Mouse (Mus musculus) intestine, postnatal 0 days (tissue): ENCODE data around the gene Ssr1. TPM values are rescaled to one million over a fixed set of nuclear protein-coding genes. Genes with fewer than 3 reads are reported as not detected.

Experiments used
- ATAC-seq: fragments of 200-750 bp; cut with Nextera tagmentation; 2 replicates; pipeline ENCODE4 v1.8.0; 2017; ENCODE audit warnings: mild to moderate bottlenecking, moderate TSS enrichment, moderate library complexity
- H3K27ac ChIP-seq: fragments of 300-500 bp; sonication (generic); 2 replicates; pipeline ENCODE4 v1.5.1; 2014; ENCODE audit warnings: mild to moderate bottlenecking, low read depth, low read length, moderate library complexity
- H3K27me3 ChIP-seq: fragments of 300-500 bp; sonication (generic); replicated peaks from 2 replicates; pipeline ENCODE4 v1.6.1; 2014; ENCODE audit warnings: low read length, mixed read lengths; ENCODE audit not compliant: control insufficient read depth, insufficient read depth
- H3K36me3 ChIP-seq: fragments of 300-500 bp; sonication (generic); 2 replicates; pipeline ENCODE4 v1.6.1; 2014; ENCODE audit warnings: mild to moderate bottlenecking, moderate library complexity; ENCODE audit not compliant: control insufficient read depth, insufficient read depth
- H3K4me1 ChIP-seq: fragments of 300-500 bp; sonication (generic); replicated peaks from 2 replicates; pipeline ENCODE4 v1.6.1; 2014; ENCODE audit warnings: antibody characterized with exemption, low read length, mixed read lengths; ENCODE audit not compliant: control insufficient read depth, insufficient read depth
- H3K4me2 ChIP-seq: fragments of 300-500 bp; sonication (generic); replicated peaks from 2 replicates; pipeline ENCODE4 v1.6.1; 2014; ENCODE audit warnings: low read depth, mild to moderate bottlenecking, moderate library complexity
- H3K4me3 ChIP-seq: fragments of 300-500 bp; sonication (generic); 2 replicates; pipeline ENCODE4 v1.5.1; 2014; ENCODE audit warnings: low read depth, low read length
- H3K9ac ChIP-seq: fragments of 300-500 bp; sonication (generic); 2 replicates; pipeline ENCODE4 v1.6.1; 2014; ENCODE audit warnings: mild to moderate bottlenecking, low read depth, low read length
- H3K9me3 ChIP-seq: fragments of 300-500 bp; sonication (generic); 2 replicates; pipeline ENCODE4 v1.6.1; 2016; ENCODE audit warnings: mixed run types; ENCODE audit not compliant: control insufficient read depth
- CTCF ChIP-seq: sonication (generic); IDR thresholded peaks from 2 replicates; pipeline ENCODE4 v1.5.1; 2016; ENCODE audit warnings: low read depth, mild to moderate bottlenecking, control low read depth, antibody characterized with exemption, moderate library complexity
- WGBS: fragments of 180-500 bp; shearing (Covaris S2); extraction: QIAGEN DNeasy Blood & Tissue Kit; methylation state at CpG from one replicate; pipeline ENCODE4 v1.1.7; 2014; 5-methylcytosine and 5-hydroxymethylcytosine counted together
- polyA plus RNA-seq: library from polyadenylated mRNA; unstranded; fragments of >200 nt; fragmentation: Nextera tagmentation; extraction: Ambion mirVana; gene quantifications from 2 replicates; pipeline ENCODE4 v1.2.1, GENCODE M21; 2015

Gene Ssr1
- polyA plus RNA-seq, 1 experiment from 2014 or later: 77.9 TPM

GRCm38 (mm10) chr13:38027618-38028248 is 33.7 kb upstream of the Ssr1 start:
- TF ChIP-seq CTCF: no peak
- no peaks in the 10 kb centered on the region for H3K4me1 ChIP-seq
- no peak overlapping the region for H3K4me2 ChIP-seq
- H3K27ac ChIP-seq: no peak overlapping the region
- H3K9ac ChIP-seq: no peak overlapping the region
- H3K4me3 ChIP-seq: no peak overlapping the region
- no peaks in the 10 kb centered on the region for H3K9me3 ChIP-seq
- H3K27me3 ChIP-seq: no peaks in the 10 kb centered on the region
- no peak for ATAC-seq
- WGBS: 61% methylated on average over 6 of the region's 6 CpGs
- no peaks in the 10 kb centered on the region for H3K36me3 ChIP-seq

- no peak for ATAC-seq
- Histone ChIP-seq H3K4me3 (no peak overlapping the region), H3K36me3 (no peaks in the 10 kb centered on the region), H3K4me2 (no peak overlapping the region), H3K27ac (no peak overlapping the region), H3K9ac (no peak overlapping the region), H3K4me1 (no peaks in the 10 kb centered on the region), H3K9me3 (no peaks in the 10 kb centered on the region), H3K27me3 (no peaks in the 10 kb centered on the region)
- TF ChIP-seq CTCF: peak; percentile 41
- 41% methylated on average over 4 of the region's 4 CpGs for WGBS
Observed at GRCm38 (mm10) chr13:38025874-38026273, 31.9 kb upstream of the Ssr1 start.

GRCm38 (mm10) chr13:38018791-38019190 is 24.8 kb upstream of the Ssr1 start:
- no peak for ATAC-seq
- Histone ChIP-seq H3K27ac (no peak overlapping the region), H3K4me1 (no peaks in the 10 kb centered on the region), H3K36me3 (no peaks in the 10 kb centered on the region), H3K9ac (no peak overlapping the region), H3K27me3 (no peaks in the 10 kb centered on the region), H3K4me3 (no peak overlapping the region), H3K4me2 (no peak overlapping the region), H3K9me3 (no peaks in the 10 kb centered on the region)
- no peak for TF ChIP-seq CTCF
- WGBS: 73% methylated on average over 3 of the region's 3 CpGs

GRCm38 (mm10) chr13:38015591-38015990 is 21.6 kb upstream of the Ssr1 start:
- Histone ChIP-seq H3K9me3 (no peaks in the 10 kb centered on the region), H3K9ac (no peak overlapping the region), H3K4me3 (no peak overlapping the region), H3K4me1 (no peaks in the 10 kb centered on the region), H3K27me3 (no peaks in the 10 kb centered on the region), H3K36me3 (no peaks in the 10 kb centered on the region), H3K27ac (no peak overlapping the region), H3K4me2 (no peak overlapping the region)
- TF ChIP-seq CTCF: no peak
- no peak for ATAC-seq
- 92% methylated on average over 4 of the region's 4 CpGs for WGBS

GRCm38 (mm10) chr13:38012436-38012835 is 18.4 kb upstream of the Ssr1 start:
- no peaks in the 10 kb centered on the region for H3K27me3 ChIP-seq

GRCm38 (mm10) chr13:38010444-38010910 is 16.5 kb upstream of the Ssr1 start:
- no peak for TF ChIP-seq CTCF
- H3K4me3 ChIP-seq: no peak overlapping the region
- no peak overlapping the region for H3K4me2 ChIP-seq
- H3K36me3 ChIP-seq: no peaks in the 10 kb centered on the region
- H3K27me3 ChIP-seq: no peaks in the 10 kb centered on the region
- no peak overlapping the region for H3K9ac ChIP-seq
- no peaks in the 10 kb centered on the region for H3K9me3 ChIP-seq
- 71% methylated on average over 5 of the region's 5 CpGs for WGBS
- H3K4me1 ChIP-seq: no peaks in the 10 kb centered on the region
- no peak overlapping the region for H3K27ac ChIP-seq
- ATAC-seq: no peak

More at GRCm38 (mm10) chr13:38012436-38012835, 18.4 kb upstream of the Ssr1 start:
- Histone ChIP-seq H3K4me1 (no peaks in the 10 kb centered on the region), H3K9me3 (no peaks in the 10 kb centered on the region), H3K27ac (no peak overlapping the region), H3K4me2 (no peak overlapping the region), H3K4me3 (no peak overlapping the region), H3K9ac (no peak overlapping the region; the same call in 1 of the 2 replicates), H3K36me3 (no peaks in the 10 kb centered on the region)
- WGBS: 84% methylated on average over 5 of the region's 5 CpGs
- no peak for TF ChIP-seq CTCF
- ATAC-seq: no peak
